Mouse (Mus musculus) olfactory bulb, adult 2 months (tissue): ENCODE results near the gene Sh3rf1.

Source experiments
- CTCF ChIP-seq: fragments of 200-500 bp; IDR thresholded peaks from 2 replicates; pipeline ENCODE4 v1.5.1; 2012; ENCODE audit warnings: low read depth, mild to moderate bottlenecking, low read length, moderate library complexity; ENCODE audit not compliant: insufficient read depth
- POLR2A ChIP-seq: fragments of 200-500 bp; IDR thresholded peaks from 2 replicates; pipeline ENCODE4 v1.6.1; 2012; ENCODE audit warnings: mild to moderate bottlenecking, low read depth, low read length, moderate library complexity; ENCODE audit not compliant: insufficient read depth

- no peak for TF ChIP-seq POLR2A
- no peak for TF ChIP-seq CTCF
Measured at GRCm38 (mm10) chr8:61397755-61398154, 174.1 kb downstream of the Sh3rf1 start.
